22 mouse cellular contexts compared by ENCODE assay signal in genomic region chr1:118397866-118398265, GRCm38 (mm10).
"Had no signal": no experiment of that assay in that cellular context is flagged by ENCODE, and none has a peak within 500 bp of the region (broad histone marks: within the 10 kb centered on the region; RNA-seq: fewer than 3 reads in every experiment).

No protein-coding gene starts in this region.

- H3K27ac ChIP-seq: heart, embryonic 10.5 days; hindbrain, embryonic 13.5 days; hindbrain, embryonic 15.5 days; hindbrain, postnatal 0 days; kidney, embryonic 15.5 days; kidney, postnatal 0 days; limb, embryonic 15.5 days had no signal

- ATAC-seq: forebrain, postnatal 0 days; hindbrain, postnatal 0 days; intestine, embryonic 16.5 days had no signal

- H3K9me3 ChIP-seq: heart, embryonic 10.5 days; heart, embryonic 12.5 days; hindbrain, embryonic 13.5 days; hindbrain, embryonic 15.5 days; kidney, embryonic 15.5 days; limb, embryonic 13.5 days; limb, embryonic 15.5 days had no signal

- DNase-seq: forebrain, postnatal 0 days; gastrocnemius, postnatal 14 days; gastrocnemius, postnatal 36 days; heart, adult 18-20 months; heart, postnatal 10 days; kidney, adult 11 months; kidney, adult 2 months; kidney, adult 9 months; kidney, postnatal 14 days; layer of hippocampus, adult 9-11 months; layer of hippocampus, postnatal 36 days; left cerebral cortex, postnatal 4 days had no signal

- H3K27me3 ChIP-seq: heart, embryonic 12.5 days; hindbrain, embryonic 13.5 days; hindbrain, embryonic 15.5 days; kidney, embryonic 15.5 days; limb, embryonic 13.5 days; limb, embryonic 15.5 days had no signal

- H3K36me3 ChIP-seq: hindbrain, embryonic 15.5 days had no signal

- H3K9ac ChIP-seq: forebrain, postnatal 0 days; heart, embryonic 12.5 days; hindbrain, embryonic 13.5 days; hindbrain, embryonic 15.5 days; kidney, embryonic 15.5 days; limb, embryonic 13.5 days; limb, embryonic 15.5 days had no signal

- H3K4me3 ChIP-seq: heart, embryonic 10.5 days; heart, embryonic 12.5 days; hindbrain, embryonic 13.5 days; hindbrain, embryonic 15.5 days; kidney, embryonic 15.5 days; limb, embryonic 13.5 days; limb, embryonic 15.5 days had no signal

- H3K4me1 ChIP-seq: limb, embryonic 15.5 days had no signal

- H3K4me2 ChIP-seq: heart, embryonic 12.5 days; hindbrain, embryonic 13.5 days; hindbrain, embryonic 15.5 days; kidney, embryonic 15.5 days; limb, embryonic 13.5 days; limb, embryonic 15.5 days had no signal
